Mouse (Mus musculus) heart, embryonic 11.5 days (tissue): ENCODE data around the gene Zfp518b. TPM values are rescaled to one million over a fixed set of nuclear protein-coding genes. Genes with fewer than 3 reads are reported as not detected.

Source experiments
- ATAC-seq: fragments of 200-750 bp; cut with Nextera tagmentation; replicated peaks from 2 replicates; pipeline ENCODE4 v1.8.0; 2017; ENCODE audit warnings: moderate library complexity; ENCODE audit not compliant: insufficient number of reproducible peaks, low FRiP score, low TSS enrichment
- H3K27ac ChIP-seq: fragments of 300-500 bp; sonication (generic); 2 replicates; pipeline ENCODE4 v1.5.1; 2014; ENCODE audit warnings: mild to moderate bottlenecking, low read depth, low read length
- H3K27me3 ChIP-seq: fragments of 300-500 bp; sonication (generic); 2 replicates; pipeline ENCODE4 v1.6.1; 2014; ENCODE audit warnings: mild to moderate bottlenecking, low read length, mixed read lengths; ENCODE audit not compliant: control insufficient read depth, insufficient read depth
- H3K36me3 ChIP-seq: fragments of 300-500 bp; sonication (generic); 2 replicates; pipeline ENCODE4 v1.6.1; 2014; ENCODE audit warnings: mild to moderate bottlenecking, low read length, moderate library complexity, mixed read lengths; ENCODE audit not compliant: control insufficient read depth, insufficient read depth
- H3K4me1 ChIP-seq: fragments of 300-500 bp; sonication (generic); 2 replicates; pipeline ENCODE4 v1.6.1; 2014; ENCODE audit warnings: low read length; ENCODE audit not compliant: control insufficient read depth, insufficient read depth
- H3K4me2 ChIP-seq: fragments of 300-500 bp; sonication (generic); 2 replicates; pipeline ENCODE4 v1.6.1; 2014; ENCODE audit warnings: mild to moderate bottlenecking, moderate library complexity
- H3K4me3 ChIP-seq: fragments of 300-500 bp; sonication (generic); 2 replicates; pipeline ENCODE4 v1.5.1; 2014; ENCODE audit warnings: low read depth, low read length
- H3K9ac ChIP-seq: fragments of 300-500 bp; sonication (generic); 2 replicates; pipeline ENCODE4 v1.6.1; 2014; ENCODE audit warnings: mild to moderate bottlenecking, low read depth, low read length, moderate library complexity
- H3K9me3 ChIP-seq: fragments of 300-500 bp; sonication (generic); replicated peaks from 2 replicates; pipeline ENCODE4 v1.6.1; 2016; ENCODE audit warnings: low read length; ENCODE audit not compliant: control insufficient read depth
- WGBS: fragments of 180-500 bp; shearing (Covaris S2); extraction: QIAGEN DNeasy Blood & Tissue Kit; methylation state at CpG from one replicate; pipeline ENCODE4 v1.1.7; 2014; ENCODE audit not compliant: insufficient replicate concordance; 5-methylcytosine and 5-hydroxymethylcytosine counted together
- polyA plus RNA-seq: library from polyadenylated mRNA; unstranded; fragments of >200 nt; fragmentation: Nextera tagmentation; extraction: Ambion mirVana; gene quantifications from 2 replicates; pipeline ENCODE4 v1.2.1, GENCODE M21; 2014

Gene Zfp518b
- polyA plus RNA-seq, 1 experiment from 2014 or later, result 13.3 TPM

- Histone ChIP-seq H3K27ac (no peak overlapping the region), H3K4me2 (no peak overlapping the region), H3K27me3 (no peaks in the 10 kb centered on the region), H3K4me3 (no peak overlapping the region), H3K36me3 (no peaks in the 10 kb centered on the region), H3K4me1 (no peaks in the 10 kb centered on the region), H3K9ac (no peak overlapping the region), H3K9me3 (no peaks in the 10 kb centered on the region)
- no peak for ATAC-seq
- WGBS, result 73% methylated on average over 6 of the region's 6 CpGs
Observed at GRCm38 (mm10) chr5:38692859-38693258, 8.2 kb upstream of the Zfp518b start.

- 69% methylated on average over 6 of the region's 6 CpGs for WGBS
- Histone ChIP-seq H3K36me3 (no peaks in the 10 kb centered on the region), H3K9ac (no peak overlapping the region), H3K4me3 (no peak overlapping the region), H3K4me2 (no peak overlapping the region), H3K27ac (no peak overlapping the region), H3K4me1 (no peaks in the 10 kb centered on the region), H3K9me3 (no peaks in the 10 kb centered on the region), H3K27me3 (no peaks in the 10 kb centered on the region)
- ATAC-seq, result no peak
Observed at GRCm38 (mm10) chr5:38689186-38689585, 4.6 kb upstream of the Zfp518b start.

- Histone ChIP-seq H3K27me3 (no peaks in the 10 kb centered on the region), H3K9ac (no peak overlapping the region), H3K4me3 (no peak overlapping the region), H3K36me3 (no peaks in the 10 kb centered on the region), H3K4me2 (no peak overlapping the region), H3K9me3 (no peaks in the 10 kb centered on the region), H3K27ac (no peak overlapping the region), H3K4me1 (peaks cover 3% of the 10 kb centered on the region; the same call in 1 of the 2 replicates)
- 72% methylated on average over 1 of the region's 1 CpGs for WGBS
- ATAC-seq, result no peak
Observed at GRCm38 (mm10) chr5:38687694-38688093, 3.1 kb upstream of the Zfp518b start.

GRCm38 (mm10) chr5:38658836-38659235 lies 25.8 kb downstream of the Zfp518b start:
- Histone ChIP-seq H3K4me3 (no peak overlapping the region), H3K9ac (no peak overlapping the region), H3K36me3 (no peaks in the 10 kb centered on the region), H3K4me1 (no peaks in the 10 kb centered on the region), H3K27ac (no peak overlapping the region), H3K9me3 (no peaks in the 10 kb centered on the region), H3K4me2 (no peak overlapping the region), H3K27me3 (no peaks in the 10 kb centered on the region)
- no peak for ATAC-seq
- 78% methylated on average over 5 of the region's 5 CpGs for WGBS

- Histone ChIP-seq H3K9ac (no peak overlapping the region), H3K4me1 (no peaks in the 10 kb centered on the region), H3K4me3 (no peak overlapping the region), H3K4me2 (no peak overlapping the region), H3K36me3 (no peaks in the 10 kb centered on the region), H3K9me3 (no peaks in the 10 kb centered on the region), H3K27ac (no peak overlapping the region), H3K27me3 (no peaks in the 10 kb centered on the region)
- ATAC-seq, result no peak
- WGBS, result 62% methylated on average over 6 of the region's 6 CpGs
Observed at GRCm38 (mm10) chr5:38656204-38656603, 28.4 kb downstream of the Zfp518b start.

GRCm38 (mm10) chr5:38655421-38655928 lies 29.2 kb downstream of the Zfp518b start:
- H3K4me3 ChIP-seq, result no peak overlapping the region
- 62% methylated on average over 12 of the region's 12 CpGs for WGBS

GRCm38 (mm10) chr5:38654571-38654970 lies 30.1 kb downstream of the Zfp518b start:
- no peaks in the 10 kb centered on the region for H3K9me3 ChIP-seq
- 40% methylated on average over 1 of the region's 1 CpGs for WGBS
- H3K27ac ChIP-seq, result no peak overlapping the region
- no peak overlapping the region for H3K9ac ChIP-seq
- no peak for ATAC-seq
- no peak overlapping the region for H3K4me2 ChIP-seq
- H3K4me1 ChIP-seq, result no peaks in the 10 kb centered on the region
- no peak overlapping the region for H3K4me3 ChIP-seq
- no peaks in the 10 kb centered on the region for H3K27me3 ChIP-seq
- no peaks in the 10 kb centered on the region for H3K36me3 ChIP-seq

More at GRCm38 (mm10) chr5:38655421-38655928, 29.2 kb downstream of the Zfp518b start:
- ATAC-seq, result no peak
- H3K27me3 ChIP-seq, result no peaks in the 10 kb centered on the region
- H3K27ac ChIP-seq, result no peak overlapping the region
- H3K4me2 ChIP-seq, result no peak overlapping the region
- H3K36me3 ChIP-seq, result no peaks in the 10 kb centered on the region
- H3K4me1 ChIP-seq, result no peaks in the 10 kb centered on the region
- H3K9me3 ChIP-seq, result no peaks in the 10 kb centered on the region
- no peak overlapping the region for H3K9ac ChIP-seq

GRCm38 (mm10) chr5:38653101-38653500 lies 31.5 kb downstream of the Zfp518b start:
- Histone ChIP-seq H3K4me2 (no peak overlapping the region), H3K4me3 (no peak overlapping the region), H3K4me1 (no peaks in the 10 kb centered on the region), H3K27ac (no peak overlapping the region), H3K27me3 (no peaks in the 10 kb centered on the region), H3K9ac (no peak overlapping the region), H3K36me3 (no peaks in the 10 kb centered on the region), H3K9me3 (no peaks in the 10 kb centered on the region)
- WGBS, result 70% methylated on average over 2 of the region's 2 CpGs
- no peak for ATAC-seq

- Histone ChIP-seq H3K36me3 (no peaks in the 10 kb centered on the region), H3K4me1 (no peaks in the 10 kb centered on the region), H3K27ac (no peak overlapping the region), H3K9me3 (no peaks in the 10 kb centered on the region), H3K4me2 (no peak overlapping the region), H3K9ac (no peak overlapping the region), H3K27me3 (no peaks in the 10 kb centered on the region), H3K4me3 (no peak overlapping the region)
- 71% methylated on average over 5 of the region's 5 CpGs for WGBS
- ATAC-seq, result no peak
Observed at GRCm38 (mm10) chr5:38651455-38651854, 33.2 kb downstream of the Zfp518b start.
